Mouse (Mus musculus): ENCODE data around the gene Ivns1abp.
"Not testable (repeated sequence)": the region's sequence is repeated elsewhere in the genome, so short reads cannot be mapped to it uniquely, and the experiment has no call there.

Gene Ivns1abp

DNA sequence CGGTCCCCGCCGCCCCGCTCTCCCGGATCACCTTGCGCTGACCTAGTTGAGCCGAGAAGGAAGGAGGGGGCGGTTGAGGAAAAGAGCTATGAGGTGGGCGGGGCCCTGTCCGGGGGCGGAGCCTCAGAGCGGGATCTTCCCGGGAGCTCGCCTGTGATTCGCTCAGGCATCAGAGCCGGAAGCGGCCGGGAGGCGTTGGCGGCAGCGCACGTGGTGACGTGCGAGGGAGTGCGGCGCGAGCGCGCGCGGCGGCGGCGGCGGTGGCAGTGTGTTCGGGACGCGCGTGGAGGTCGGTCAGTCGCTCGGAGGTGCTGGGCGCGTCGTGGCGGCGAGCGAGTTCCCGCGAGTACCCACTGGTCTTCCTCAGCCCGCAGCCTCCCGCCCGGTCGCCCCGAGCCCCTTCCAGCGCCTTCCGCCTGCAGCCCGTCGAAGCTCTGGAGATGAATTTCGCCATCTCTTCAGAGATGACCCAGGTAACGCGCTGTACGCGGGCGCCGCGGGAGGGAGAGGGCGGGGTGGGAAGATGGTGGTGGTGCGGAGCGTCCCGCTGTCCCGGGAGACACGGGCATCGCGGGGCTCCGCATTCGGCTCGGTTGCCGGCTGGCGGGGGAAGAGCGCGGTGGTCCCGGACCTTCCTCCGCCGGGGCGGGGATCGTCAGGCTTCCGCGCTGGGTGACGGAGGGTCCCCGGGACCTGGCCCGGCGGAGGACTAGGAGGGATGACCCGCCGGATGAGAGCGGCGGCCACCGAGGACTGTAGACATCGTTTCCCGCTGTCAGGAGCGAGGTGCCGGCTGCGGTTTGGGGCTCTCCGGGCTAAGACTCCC, at the start of gene Ivns1abp:
Gene Ivns1abp (plus strand): TSS at position 195 of the 826 bp plus-strand sequence.
- peak; percentile 97 for DNase-seq (ENCODE audit: low spot score)

DNA sequence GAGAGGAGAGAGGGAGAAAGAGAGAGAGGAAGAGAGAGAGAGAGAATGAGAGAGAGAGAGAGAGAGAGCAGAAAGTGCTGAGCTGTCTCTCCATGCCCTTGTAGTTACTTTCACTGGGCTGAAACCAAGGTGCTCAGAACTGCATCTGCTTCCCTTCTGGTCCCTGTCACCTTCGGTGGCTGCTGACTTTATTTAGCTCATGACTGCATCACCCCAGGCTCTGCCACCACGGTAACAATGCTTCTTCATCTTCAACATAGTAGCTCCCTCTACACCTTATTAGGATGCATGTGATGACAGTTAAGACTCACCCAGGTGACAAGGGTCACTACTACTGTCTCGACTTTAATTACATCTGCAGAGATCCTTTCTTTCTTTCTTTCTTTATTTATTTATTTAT, 48.8 kb upstream of the Ivns1abp start:
- DNase-seq (ENCODE audit: low spot score): no peak

DNA sequence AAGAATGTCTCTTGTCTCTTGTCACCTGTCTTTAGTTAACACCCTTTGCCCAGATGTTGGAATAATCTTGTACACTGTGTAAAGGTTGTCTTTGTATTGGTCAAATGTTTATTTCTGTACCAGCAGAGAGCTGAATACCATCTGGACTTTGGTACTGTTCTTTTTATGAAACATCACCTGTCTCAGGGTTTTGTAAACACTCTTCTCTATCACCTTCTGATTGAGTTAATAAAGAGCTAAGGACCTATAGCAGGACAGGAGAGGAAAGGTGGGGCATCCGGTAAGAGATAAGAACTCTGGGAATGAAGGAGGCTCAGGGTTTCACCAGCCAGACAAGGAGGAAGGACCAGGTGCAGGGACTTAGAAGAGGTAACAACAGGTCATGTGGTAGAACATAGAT, 47.7 kb upstream of the Ivns1abp start:
- no peak for DNase-seq (ENCODE audit: low spot score)

DNA sequence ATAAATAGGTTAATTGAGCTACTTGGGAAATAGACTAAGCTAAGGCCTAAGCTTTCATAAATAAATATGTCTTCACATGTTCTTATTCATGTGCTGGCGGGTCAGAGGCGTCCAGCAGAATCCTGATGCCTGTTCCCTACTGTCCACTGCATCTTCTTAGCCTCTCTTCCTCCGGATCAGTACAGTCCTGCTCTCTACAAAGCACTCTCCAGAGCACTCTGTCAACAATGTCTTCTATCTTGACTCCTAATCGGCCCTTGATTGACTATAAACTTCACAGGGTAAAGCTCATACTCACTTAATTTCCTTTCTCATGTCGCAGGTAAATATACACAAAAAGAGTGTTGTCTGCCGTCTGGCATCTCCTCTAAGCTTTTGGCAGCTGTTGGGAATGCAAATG, 47.3 kb upstream of the Ivns1abp start:
- no peak for DNase-seq (ENCODE audit: low spot score)

DNA sequence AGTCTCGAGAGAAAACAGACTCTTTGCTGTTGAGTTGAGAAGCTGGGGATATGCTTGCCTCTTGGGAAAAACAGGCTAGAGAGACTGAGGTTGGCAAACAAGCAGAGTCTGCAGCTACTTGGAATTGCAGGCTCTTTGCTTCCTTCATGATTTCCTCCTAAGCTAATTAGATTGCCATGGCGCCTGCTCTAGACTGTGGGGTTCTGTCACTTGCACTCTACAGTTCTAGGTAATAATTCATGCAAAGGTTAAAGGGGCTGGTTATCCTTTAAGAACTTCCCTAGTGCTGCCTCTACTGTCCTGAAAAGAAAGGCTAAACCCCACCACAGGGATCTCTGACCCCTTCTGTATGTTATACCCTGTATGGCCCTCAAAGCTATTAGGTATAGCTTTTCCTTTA, 46.7 kb upstream of the Ivns1abp start:
- no peak for DNase-seq (ENCODE audit: low spot score)

DNA sequence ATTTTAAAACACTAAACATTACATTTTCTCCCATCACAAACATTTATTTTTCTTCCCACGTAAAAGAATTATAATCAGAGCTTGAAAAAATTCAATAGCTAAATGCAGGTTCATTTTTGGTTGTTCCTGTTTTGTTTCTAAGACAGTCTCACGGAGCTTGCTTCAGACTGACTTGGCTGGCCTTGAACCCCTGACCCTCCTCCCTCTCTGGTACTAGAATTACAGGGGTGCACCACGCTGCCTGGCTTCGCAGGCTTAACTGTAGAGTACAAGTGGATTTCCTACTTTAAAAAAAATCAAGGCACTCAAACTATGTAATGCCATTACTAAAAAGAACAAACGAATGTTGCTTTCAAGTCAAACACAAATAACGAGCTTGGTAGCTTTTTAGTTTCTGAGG, 42.8 kb upstream of the Ivns1abp start:
- no peak for DNase-seq (ENCODE audit: low spot score)

DNA sequence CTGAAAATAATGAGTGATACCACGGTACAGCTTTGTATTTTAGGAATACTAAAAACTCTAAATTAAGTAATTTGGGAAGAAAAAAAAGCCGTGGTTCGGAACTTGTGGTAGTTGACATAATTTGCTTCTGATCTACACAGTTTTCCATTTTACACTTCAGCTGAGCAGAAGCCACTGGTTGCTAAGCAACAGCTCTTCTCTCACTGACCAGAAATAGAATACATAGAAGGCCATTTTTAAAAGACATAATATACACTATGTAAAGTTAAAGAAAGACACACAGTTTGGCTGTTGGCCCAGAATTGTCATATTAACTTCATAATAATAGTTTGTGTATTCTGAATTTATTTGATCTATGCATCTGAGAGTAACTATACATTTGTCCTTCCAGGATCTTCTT, 42.4 kb upstream of the Ivns1abp start:
- DNase-seq (ENCODE audit: low spot score): no peak

DNA sequence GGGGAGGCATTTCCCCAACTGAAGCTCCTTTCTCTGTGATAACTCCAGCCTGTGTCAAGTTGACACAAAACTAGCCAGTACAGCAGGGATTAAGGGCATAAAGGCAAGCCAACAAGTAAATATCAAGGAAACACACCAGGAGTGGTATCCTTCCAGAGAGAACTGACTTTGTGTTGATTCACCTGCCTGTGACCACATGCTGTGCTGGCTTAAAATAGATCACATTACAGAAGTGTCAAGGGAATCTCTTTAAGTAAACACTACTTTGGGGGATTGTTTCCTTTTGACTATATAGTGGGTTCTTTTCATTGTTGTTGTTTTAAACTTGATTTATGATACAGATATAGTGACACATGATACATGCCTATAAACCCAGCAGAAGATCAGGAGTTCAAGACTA, 41.0 kb upstream of the Ivns1abp start:
- no peak for DNase-seq (ENCODE audit: low spot score)

DNA sequence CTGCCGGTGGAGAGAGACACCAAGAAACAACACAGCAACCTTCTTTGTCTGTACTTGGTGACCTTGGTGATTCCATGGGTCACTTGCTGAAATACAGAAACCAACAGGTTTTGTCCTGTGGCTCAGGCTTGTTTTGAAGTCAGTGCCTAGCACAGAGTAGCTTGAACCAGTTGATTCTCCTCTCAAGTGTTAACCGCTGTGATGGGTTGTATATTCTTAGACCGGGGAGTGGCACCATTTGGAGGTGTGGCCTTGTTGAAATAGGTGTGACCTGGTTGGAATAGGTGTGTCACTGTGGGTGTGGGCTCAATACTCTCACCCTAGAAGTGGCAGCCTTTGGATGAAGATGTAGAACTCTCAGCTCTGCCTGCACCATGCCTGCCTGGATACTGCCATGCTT, 39.3 kb upstream of the Ivns1abp start:
- not testable (repeated sequence) for DNase-seq (ENCODE audit: low spot score)

DNA sequence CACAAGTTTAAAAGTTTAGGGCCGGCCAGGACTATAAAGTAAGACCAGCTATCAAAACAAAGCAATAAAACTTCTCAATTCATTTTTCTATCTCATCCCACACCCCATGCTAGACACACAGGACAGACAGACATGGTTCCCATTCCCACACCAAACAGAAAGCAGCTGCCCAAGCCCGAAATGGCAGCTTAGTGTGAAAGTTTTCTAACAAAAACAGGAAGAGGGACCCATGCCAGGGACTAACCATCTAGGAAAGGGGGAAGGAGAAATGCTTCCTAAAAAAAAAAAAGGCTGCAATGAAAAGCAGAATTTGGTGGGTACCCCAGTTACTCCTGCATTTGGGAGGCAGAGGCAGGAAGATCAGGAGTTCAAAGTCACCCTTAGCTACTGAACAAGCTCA, 37.2 kb upstream of the Ivns1abp start:
- no peak for DNase-seq (ENCODE audit: low spot score)

DNA sequence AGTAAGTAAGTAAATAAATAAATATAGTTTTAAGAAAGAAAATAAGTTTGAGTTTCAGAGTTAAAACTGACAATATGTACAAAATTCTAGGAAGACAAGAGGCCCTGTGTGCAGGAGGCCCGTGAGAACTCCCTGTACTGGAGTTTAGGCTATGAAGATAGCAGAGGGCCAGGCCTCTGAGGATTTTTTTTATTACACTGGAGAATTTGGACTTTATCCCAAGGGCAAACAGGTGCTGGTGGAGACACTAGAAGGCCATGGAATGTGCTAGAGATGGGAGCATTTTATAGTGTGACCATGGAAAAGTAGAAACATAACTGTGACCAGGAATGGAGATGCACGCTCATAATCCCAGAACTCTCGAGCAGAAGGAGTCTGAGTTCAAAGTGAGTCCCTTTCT, 36.5 kb upstream of the Ivns1abp start:
- no peak for DNase-seq (ENCODE audit: low spot score)

DNA sequence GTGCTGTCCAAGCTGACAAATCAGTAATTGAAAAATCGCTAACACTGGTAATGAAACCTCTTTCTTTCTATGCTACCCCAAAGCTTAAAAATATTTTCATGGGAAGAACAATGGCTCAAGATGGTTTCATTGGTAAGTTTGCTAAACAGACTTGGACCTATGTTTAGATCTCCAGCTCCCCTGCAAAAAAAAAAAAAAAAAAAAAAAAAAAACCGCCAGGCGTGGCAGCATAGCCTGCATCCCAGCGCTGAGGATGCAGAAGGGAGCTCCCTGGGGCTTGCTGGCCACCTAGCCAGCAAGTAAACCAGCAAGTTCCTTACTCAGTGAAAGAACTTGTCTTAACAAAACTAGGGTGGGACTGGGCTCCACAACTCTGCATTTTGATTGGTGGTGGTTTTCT, 35.8 kb upstream of the Ivns1abp start:
- no peak for DNase-seq (ENCODE audit: low spot score)

DNA sequence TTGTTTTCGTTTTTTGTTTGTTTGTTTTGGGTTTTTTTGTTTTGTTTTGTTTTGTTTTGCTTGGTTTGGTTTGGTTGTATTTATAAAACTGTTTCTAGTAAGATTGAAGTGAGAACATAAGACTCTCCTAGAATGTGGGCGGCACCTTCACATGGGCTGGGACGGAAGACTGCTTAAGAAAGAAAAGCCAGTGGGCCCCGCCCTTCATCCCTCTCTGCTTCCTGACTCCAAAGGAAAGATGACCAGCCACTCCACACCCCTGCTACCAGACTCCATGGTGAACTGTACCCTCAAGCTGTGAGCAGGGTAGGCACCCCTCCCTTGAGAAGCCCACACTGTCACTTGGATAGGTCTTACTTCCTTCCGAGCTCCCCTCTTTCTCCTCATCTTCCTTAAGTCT, 33.8 kb upstream of the Ivns1abp start:
- DNase-seq (ENCODE audit: low spot score): no peak

DNA sequence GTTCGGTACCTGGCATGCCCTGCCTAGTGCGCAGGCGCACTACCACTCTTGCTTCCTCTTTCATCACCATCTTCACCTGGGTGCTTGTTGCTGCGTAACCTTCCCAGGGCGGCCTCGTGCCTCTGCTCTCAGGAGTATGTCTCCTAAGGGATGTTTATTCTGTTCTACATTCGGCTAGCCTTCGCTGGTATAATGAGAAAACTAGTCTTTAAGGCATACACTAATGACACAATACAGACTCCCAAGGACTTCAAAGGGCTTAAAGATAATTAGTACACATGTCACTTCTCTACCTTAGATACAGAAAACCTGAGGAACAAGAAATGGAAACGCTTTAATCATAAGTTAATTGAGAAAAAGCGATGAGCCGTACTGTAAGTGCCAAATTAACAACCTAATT, 32.9 kb upstream of the Ivns1abp start:
- DNase-seq (ENCODE audit: low spot score): no peak

DNA sequence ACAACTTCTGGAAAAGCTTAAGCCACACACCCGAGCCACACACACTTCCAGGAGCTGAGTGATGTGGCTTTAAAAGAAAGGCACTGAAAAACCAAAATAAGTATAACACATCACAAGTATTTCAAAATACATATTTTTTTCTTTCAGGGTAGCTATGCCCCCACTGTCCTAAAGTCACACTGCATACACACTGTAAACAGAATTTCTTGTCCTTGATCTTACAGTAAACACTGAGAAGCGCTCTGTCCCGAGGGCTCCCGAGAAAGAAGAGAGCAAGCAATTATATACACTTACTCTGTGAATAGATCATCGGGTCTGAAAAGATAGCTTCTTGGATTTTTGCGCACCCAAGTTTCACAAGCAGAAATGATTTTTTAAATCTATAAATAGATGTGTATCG, 25.0 kb upstream of the Ivns1abp start:
- DNase-seq (ENCODE audit: low spot score): no peak

DNA sequence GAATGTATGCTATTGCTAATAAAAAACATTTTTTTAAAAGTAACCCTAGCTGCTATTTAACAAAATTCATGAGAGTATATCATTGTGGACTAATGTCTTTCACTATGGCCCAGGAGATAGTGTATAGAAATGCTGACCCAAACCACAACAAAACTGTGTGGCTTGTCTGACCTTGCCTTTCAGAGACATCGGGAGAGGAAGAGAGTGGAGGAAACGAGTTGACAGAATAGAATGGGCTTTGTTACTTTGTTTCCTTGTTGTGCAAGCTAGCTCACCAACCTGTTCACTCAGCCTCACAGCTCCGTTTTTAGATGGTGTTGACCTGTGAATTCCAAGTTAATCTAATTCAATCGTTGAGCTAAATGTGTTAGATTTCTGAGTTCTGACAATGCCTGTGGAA, 23.9 kb upstream of the Ivns1abp start:
- no peak for DNase-seq (ENCODE audit: low spot score)

DNA sequence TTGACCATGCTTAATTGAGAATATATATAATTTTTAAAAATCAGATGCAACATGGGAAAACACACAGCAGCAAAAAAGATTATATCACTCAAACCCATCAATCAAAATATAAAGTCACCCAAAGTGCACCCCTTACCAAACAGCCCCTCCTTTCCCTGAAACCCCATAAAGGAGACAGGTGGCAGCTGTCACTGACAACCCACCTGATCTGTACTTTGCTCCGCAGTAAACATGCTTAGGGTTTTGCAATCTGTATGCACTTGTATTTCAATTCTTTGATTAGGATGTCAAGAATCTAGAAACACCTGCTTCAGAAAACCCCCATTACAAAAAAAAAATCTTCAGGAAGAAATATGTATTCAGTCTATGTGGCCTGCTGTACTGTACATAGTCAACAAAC, 18.9 kb upstream of the Ivns1abp start:
- no peak for DNase-seq (ENCODE audit: low spot score)

DNA sequence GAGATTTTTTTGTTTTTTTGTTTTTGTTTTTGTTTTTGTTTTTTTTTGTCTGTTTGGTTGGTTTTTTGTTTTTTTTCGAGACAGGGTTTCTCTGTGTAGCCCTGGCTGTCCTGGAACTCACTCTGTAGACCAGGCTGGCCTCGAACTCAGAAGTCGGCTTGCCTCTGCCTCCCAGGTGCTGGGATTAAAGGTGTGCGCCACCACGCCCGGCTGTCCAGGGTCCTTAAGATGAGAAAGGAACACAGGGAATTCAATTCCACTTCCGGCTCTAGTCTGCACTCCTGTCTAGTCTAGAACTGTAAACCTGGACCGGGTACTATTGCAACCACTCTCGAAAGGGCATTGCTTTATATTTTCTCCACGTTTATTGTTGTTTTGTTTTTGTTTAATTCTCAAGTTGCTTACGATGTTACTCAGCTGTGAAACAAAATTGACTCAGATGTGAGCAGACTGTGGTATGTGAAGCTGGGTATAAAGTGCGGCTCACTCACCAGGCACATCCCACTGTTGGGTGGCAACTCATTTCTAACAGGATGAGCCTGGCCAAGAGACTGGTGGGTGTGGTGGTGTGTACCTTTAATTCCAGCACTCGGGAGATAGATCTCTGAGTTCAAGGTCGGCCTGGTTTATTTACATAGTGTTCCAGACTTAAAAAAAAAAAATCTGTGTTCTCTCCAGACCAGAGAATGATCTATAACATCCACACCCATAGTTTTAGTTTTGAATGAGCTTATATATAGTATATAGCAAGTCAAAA, 15.8 kb upstream of the Ivns1abp start:
- no peak for DNase-seq (ENCODE audit: low spot score)

DNA sequence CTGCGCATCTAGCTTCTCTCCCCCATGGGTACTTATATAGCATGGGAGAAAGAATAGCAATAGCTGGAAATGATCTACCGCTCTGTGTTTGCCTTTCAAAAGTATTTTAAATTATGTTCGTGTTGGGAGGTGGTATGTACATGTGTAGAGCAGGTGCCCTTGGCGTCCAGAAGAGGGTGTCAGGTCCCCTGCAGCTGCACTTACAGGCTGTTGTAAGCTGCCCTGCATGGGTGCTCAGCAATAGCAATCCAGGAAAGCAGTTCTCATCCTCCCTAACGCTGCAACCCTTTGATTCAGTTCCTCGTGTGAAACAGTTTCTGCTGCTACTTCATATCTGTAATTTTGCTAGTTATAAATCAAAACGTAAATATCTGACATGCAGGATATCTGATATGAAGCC, 14.7 kb upstream of the Ivns1abp start:
- no peak for DNase-seq (ENCODE audit: low spot score)

DNA sequence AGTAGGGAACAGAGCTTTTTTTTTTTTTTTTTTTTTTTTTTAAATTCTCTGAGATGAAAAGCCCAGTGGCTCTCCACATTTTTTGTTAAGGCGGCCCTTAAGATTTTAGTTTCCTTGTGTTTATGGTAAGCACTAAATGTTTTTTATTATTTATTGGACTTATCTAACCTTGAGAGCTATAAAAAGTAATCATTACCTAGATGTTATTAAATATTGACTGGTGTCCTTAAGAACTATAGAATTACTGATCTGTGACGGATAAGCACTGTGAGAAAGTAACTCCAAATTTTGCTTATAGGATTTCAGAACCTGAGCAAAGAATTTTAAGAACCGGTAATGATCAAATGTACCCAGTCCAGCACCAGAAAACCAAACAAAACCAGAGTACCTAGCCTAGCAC, 11.5 kb upstream of the Ivns1abp start:
- DNase-seq (ENCODE audit: low spot score): no peak

DNA sequence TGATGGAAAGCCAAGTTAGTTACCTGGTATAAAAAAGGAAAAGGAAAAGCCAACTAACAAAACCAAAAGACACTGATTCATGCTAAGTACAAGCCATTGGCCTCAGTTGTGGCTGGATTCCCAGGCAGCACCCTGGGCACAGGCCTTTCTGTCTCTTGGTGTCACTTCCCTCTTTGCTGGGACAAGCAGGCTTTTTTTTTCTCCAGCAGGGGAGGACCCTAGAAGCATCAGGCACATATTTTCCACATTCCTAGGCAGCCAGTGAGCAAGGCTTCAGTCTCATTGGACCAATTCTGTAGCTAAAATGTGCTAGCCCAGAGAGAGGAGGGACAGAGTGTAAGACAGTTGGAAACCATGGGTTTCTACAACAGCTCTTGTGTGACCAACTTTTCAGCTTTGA, 6.0 kb upstream of the Ivns1abp start:
- DNase-seq (ENCODE audit: low spot score): no peak

DNA sequence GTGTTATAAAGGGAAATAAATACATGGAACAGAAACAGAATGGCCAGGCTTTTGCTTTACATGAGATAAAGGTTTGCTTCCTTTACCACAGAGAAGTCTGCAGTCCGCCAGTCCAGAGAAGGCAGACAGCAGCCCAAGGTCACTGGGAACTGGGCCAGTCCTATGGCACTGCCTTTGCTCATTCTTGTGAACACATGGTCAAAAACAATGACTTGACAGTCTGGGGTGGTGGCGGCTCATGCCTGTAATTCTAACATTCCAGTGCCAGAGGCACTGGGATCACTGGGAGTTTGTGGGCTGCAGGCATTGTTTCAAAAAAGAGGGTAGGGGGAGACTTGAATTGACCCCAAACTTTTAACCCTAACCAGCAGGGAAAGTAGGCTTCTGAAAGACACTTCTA, 5.3 kb upstream of the Ivns1abp start:
- no peak for DNase-seq (ENCODE audit: low spot score)

DNA sequence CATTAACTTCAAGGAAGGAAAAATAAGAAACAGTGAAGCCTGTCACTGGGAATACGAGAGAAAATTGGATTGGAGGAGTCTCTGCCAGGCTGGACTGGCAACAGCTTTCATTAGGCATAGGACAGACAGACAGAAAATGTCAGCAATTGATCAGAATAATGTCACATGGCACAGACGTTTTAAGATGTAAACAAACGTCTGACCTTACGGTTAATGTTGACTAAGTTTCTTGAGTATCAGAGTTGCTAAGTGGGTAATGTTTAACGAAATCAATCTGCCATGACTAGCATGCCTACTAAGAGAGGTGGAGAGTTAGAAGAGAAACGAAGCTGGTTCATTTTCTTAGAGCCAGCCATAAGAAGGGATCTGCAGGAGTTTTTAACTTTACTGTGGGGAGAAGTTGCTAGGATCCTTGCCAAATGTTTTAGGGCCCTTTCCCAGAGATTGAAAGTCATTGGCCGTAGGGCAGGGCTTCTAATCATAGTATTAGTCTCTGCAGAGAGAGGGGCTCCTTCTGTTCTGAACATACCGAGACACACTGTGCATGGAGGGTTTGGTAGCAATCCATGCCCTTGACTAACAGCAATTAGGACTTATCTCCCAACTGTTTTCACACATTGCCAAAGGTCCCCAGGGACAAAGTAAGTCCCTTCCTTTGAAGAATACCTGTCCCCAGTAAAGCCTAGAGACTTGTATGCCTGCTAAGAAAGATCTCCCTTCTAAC, 2.8 kb upstream of the Ivns1abp start:
- DNase-seq (ENCODE audit: low spot score): no peak
